Mouse (Mus musculus) hindlimb bud, embryonic 11.5 days (tissue): ENCODE results near the gene Rnd2.
"Not testable (repeated sequence)": the region's sequence is repeated elsewhere in the genome, so short reads cannot be mapped to it uniquely, and the experiment has no call there.

Source experiments
- DNase-seq: peaks from one replicate; pipeline ENCODE4 v3.0.0-alpha.2; 2012; ENCODE audit warnings: low read depth, low spot score; ENCODE audit errors: extremely low spot score

Gene Rnd2

DNA sequence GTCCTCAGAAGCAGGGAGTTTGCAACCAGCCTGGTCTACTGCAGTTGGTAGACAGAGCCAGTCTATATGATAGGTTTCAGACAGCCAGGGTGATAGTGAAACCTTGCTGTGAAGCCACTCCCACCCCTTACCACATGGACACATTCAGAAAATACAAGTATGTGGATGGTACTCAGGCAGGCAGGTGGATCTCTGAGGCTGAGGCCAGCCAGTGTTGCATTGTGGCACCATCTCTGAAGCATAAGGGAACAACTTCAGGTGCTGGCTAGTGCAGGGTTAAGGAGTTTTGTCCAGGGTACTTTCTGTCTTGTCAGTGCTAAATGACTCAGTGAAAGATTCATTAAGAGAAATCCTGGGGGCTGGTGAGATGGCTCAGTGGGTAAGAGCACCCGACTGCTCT lies 18.5 kb upstream of the Rnd2 start:
- no peak for DNase-seq

DNA sequence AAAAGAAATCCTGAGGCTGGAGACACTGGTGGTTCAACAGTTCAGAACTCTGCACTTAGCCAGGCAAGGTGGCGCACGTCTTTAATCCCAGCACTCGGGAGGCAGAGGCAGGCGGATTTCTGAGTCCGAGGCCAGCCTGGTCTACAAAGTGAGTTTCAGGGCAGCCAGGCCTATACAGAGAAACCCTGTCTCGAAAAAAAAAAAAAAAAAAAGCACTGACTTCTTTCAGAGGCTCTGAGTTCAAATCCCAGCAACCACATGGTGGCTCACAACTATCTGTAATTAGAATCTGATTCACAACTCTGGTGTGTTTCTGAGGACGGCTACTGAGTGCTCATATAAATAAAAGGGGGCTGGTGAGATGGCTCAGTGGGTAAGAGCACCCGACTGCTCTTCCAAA lies 17.9 kb upstream of the Rnd2 start:
- not testable (repeated sequence) for DNase-seq

DNA sequence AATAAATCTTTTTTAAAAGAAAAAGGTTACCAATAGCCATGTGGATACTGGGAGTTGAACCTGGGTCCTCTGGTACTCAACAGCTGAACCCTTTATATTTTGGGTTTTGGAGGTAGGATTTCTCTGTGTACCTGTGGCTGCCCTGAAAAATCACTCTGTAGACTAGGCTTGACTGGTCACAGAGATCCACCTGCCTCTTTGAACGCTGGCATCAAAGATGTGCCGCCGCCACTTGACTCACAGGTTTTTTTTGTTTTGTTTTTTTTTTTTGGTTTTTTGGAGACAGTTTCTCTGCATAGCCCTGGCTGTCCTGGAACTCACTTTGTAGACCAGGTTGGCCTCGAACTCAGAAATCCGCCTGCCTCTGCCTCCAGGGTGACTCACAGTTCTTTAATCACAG lies 17.0 kb upstream of the Rnd2 start:
- DNase-seq: no peak

DNA sequence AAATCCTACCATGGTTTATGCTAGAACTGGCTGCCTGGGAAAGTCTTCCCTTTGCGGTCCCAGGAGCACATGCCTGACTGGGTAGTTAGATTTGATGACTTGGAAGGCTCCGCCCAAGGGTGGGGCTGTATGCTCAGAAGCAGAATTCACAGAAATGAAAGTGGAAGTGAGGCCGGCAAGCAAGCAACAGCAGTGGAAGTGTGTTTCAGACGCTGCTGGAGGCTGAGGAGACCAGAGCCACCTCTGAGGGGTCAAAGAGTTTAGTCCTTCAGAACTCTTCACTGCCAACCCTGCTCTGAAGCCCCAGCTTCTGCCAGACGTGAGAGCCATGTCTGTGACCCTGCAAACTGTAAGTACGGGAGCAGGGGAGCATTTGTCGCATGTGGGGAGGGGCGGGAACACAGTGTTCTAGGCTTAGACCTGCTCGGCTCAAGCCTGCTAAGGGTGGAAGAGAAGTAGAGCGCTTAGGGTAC lies 16.5 kb upstream of the Rnd2 start, which contains the start of gene Ifi35:
Gene Ifi35, plus strand, starts transcription at position 134 of the 473 bp plus-strand sequence.
- DNase-seq: no peak

DNA sequence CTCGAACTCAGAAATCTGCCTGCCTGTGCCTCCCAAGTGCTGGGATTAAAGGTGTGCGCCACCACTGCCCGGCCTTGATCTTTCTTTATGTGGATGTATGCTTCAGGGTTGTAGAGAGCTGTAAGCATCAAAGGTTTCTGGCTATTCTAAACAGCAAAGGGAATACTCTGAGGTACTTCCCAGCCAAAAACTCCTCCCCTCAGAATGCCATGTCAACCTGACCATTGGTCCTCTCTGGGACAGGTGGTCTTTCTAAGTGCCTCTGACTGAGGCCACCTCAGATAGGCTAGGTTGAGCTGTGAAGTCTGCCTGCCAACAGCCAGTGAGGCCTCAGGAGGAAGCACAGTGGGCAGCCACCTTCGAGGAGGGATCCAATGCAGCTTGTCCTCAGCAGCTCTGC lies 15.9 kb upstream of the Rnd2 start:
- no peak for DNase-seq

DNA sequence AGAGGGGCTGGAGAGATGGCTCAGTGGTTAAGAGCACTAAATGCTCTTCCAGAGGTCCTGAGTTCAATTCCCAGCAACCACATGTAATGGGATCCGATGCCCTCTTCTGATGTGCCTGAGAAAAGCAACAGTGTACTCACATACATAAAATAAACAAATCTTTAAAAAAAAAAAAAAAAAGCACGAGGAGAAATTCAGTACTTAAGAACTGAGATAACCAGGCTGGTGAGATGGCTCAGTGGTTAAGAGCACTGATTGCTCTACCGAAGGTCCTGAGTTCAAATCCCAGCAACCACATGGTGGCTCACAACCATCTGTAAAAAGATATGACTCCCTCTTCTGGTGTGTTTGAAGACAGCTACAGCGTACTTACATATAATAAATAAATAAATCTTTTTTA lies 15.2 kb upstream of the Rnd2 start:
- DNase-seq: not testable (repeated sequence)

DNA sequence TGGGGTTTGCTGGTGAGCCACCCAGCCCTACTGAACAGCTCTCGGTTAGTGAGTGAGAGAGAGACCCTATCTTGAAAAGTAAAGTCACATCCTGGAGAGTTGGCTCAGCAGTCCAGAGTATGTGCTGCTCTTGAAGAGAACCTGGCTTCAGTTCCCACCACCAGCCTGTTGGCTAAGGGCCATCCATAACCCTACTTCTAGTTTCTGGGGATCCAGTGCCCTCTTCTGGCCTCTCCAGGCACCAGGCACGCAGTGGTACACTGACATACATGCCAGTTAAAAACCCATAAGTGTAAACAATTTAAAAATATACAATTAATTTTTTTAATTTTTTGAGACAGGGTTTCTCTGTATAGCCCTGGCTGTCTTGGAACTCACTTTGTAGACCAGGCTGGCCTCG lies 14.4 kb upstream of the Rnd2 start:
- DNase-seq: no peak

DNA sequence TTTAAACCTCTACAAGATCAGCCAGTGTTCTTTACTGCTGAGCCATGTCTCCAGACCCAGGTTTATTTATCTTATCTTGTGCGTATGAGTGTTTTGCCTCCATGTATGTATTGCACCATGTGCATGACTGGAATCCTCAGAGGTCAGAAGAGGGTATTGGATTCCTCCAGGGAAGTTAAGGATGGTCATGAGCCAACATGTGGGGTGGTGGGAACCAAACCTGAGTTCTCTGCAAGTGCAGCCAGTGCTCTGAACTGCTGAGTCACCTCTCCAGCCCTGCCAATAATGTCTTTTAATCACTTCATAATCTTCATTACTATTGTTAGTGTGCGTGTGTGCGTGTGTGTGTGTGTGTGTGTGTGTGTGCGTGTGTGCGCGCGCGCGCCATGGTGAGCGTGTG lies 13.3 kb upstream of the Rnd2 start:
- DNase-seq: no peak

DNA sequence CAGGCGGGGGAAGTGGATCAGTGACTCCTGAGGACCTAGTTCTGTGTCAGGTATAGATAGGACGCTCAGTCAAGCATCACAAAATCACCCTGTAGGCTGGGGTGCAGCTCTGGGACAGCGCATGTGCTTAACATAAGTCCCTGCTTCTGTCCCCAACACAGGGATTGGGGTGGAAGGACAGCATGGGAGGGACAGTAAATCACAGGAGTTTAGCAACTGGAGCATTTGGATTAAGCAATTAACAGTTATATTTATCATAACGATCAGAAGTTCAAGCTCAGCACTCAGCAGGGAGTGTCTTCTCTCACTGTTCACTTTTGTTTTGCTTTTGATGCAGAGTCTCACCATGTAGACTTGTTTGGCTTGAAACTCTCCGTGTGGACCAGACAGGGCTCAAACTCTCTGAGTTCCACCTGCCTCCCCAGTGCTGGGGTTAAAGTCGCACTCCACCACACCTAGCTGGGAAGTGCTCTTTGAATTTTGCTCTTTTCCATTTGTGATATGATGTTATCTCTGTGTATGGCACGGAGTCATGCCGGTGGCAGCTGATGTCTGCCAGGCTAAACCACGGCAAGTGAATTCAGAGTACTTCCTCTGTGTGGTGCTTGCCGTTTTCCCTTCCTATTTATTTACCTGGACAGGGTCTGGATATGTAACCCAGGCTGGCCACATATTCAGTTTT lies 12.6 kb upstream of the Rnd2 start:
- no peak for DNase-seq

DNA sequence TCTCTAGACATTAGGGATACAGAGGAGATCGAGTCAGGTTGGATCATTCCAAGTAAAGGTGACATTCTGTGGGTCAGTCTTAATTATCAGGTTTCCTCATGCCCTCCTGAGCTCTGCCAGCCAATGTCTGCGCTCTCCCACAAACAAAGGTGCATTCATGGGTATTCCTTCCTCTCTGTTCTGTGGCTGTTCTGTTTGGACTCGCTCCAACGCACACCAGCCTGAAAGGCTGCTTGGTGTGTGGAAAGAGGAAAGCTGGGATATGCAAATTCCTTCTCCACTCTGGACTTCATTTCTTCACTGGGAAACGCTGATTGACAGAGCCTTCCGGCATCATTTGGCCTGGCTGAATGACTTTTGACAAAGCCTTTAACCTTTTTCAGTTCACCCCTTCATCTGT lies 10.1 kb upstream of the Rnd2 start:
- DNase-seq: no peak

DNA sequence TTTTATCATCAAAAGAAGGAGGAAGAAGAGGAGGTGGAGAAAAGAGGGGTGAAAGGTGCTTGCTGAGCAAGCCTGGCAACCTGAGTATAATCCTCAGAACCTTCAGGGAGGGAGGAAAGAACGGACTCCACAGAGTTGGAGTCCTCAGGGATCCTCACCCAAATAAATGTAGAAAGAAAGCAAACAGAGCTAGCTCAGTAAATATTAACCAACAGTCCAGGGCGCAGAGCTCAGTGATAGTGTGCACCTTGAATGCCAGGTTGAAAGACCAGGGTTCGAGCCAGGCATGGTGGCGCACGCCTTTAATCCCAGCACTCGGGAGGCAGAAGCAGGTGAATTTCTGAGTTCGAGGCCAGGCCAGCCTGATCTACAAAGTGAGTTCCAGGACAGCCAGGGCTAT lies 9.2 kb upstream of the Rnd2 start:
- DNase-seq: no peak

DNA sequence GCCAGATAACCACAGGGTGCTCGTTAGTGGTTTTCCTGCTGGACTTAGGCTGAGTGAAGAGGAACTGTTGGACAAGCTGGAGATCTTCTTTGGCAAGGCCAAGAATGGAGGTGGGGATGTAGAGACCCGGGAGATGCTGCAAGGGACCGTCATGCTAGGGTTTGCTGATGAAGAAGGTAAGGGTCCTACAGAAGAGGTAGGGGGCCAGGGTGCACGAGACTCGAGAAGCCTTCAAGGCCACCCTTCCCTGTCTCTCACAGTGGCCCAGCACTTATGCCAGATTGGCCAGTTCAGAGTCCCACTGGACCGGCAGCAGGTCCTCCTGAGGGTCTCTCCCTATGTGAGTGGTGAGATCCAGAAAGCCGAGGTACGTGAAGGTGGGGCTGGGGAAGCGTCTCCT lies 7.2 kb upstream of the Rnd2 start:
- no peak for DNase-seq

DNA sequence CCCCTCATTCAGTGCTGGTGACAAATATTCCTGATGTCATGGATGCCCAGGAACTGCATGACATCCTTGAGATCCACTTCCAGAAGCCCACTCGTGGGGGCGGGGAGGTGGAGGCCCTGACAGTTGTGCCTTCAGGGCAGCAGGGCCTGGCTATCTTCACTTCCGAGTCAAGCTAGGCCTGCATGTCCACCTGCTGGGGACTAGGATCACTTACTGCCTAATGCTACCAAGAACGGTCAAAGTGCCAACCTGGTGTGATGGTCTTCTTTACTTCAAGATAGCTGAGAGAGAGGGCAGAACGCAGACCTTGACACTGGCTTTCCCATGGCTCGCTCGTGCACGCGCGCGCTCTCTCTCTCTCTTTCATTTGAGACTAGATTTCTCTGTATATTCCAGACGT lies 6.6 kb upstream of the Rnd2 start:
- DNase-seq: no peak

DNA sequence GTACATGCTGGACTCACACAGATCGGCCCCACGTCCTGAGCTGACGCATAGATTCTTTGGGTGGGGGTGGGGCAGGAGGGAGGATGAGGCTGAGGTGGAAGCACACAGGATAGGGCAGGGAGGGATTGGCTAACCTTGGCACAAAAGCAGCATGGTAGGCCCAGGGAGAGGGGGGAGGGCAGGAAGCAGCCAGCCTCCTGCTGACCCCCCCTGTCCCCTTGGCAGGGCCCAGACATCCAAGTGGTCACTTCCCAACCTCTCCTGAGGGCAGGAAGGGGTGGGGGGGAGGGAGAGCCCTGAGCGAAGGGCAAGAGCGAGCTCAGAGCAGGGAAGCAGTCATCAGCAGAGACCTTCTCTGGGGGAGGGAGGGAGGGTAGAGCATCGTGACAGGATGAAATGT lies 5.1 kb upstream of the Rnd2 start:
- DNase-seq: no peak

DNA sequence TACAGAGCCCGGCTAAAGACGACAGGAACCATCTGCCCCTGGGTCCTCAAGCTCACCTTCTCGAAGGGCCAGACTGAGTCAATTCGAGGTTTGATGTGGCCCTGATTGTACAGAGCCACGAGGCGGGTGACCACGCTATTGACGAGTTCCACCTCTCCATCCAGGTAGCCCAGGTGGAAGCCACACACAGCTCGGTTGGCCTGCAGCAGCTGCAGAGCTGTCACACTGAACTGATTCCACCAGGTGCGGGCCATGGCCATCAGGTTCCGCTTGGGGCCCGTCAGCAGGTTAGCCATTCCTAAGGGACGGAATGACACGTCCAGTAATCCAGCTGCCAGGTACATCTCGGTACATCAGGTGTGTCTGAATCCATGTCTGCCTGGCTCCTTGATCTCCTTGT lies 4.5 kb upstream of the Rnd2 start:
- DNase-seq: no peak

DNA sequence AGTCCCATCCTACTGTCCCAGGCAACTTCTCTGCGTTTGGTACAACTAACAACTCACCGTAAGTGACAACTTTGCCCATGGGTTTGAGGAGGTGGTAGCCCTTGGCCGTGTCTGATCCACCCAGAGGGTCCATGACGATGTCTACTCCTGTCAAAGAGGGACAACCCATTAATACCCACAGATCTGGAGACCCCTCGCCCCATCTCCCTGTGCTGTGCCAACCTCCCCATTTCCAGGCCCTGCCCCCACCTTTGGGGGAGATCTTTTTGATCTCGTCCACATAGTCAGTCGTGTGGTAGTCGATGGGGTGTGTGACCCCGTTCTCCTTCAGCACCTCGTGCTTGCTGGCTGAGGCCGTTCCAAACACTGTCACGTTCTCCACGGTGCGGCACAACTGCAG lies 2.7 kb upstream of the Rnd2 start:
- no peak for DNase-seq

DNA sequence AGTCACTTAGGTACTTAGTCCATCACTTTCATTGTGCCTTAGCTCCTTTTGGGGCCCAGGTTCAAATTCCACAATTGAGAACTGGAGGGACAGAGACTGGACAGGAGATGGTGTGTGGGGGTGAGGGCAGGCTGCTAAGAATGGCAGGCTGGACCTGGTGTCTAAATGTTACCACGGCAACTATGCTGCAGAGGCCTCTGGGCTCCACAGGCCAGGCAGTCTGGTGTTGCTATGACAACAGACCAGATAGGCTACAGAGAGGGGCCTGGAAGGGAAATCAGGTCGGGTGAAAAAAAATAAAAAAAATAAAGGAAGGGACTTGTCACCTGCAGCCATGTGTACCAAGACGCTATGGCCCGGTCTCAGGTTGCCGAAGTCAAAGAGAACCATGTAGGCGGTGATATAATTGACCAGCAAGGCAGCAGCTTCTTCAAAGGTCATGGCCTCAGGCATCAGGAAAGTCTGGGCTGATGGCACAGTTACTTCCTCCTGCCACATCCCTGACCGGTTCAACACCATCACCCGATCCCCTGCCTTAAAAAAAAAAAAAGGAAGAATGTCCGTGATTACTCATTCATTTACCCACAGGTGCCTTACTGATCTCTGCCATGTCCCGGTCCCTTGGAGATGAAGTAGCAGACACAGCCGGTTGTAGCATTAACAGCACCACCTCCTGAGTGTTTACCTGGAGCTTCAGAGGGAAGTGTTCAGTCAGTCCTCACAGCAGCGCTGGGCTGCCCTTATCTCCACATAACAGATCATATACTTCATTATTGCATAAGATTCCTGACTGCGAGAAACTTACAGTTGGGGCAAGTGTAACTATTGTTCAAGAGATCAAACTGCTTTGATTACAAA lies 2.0 kb upstream of the Rnd2 start:
- no peak for DNase-seq

DNA sequence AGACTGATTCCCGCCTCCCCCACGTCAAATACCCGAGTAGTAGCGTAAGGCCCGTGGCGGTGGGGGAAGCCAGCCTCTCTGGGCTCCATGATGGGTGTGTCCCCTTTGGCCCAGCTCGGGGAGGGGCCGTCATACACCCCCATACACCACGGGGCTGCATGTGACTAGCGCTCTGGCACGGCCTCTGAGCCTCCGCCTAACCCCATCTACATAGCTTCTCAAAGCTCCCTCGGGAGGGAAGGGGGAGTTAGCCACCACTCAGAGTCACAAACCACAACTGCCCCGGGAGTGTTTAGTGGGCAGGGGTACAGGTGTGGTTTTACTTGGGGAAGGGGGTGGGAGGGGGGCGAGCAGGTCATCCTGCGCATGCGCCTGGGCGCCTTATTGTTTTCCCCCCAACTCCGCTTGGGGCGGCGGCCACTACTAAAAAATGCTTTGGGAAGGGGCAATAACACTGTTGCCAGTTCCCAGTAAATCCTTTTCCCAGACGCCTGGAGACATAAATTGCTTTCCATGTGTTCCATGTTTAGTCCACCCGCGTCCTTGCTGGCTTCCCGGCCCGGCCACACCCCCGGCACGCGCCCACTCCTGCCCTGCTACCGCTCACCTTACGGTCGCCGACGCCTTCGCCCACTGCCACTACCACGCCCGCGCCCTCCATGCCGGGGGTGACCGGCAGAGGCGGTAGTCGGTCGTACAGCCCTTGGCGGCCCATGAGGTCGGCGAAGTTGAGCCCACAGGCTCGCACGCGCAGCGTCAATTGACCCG lies 486 bp downstream of the Rnd2 start:
- no peak for DNase-seq

DNA sequence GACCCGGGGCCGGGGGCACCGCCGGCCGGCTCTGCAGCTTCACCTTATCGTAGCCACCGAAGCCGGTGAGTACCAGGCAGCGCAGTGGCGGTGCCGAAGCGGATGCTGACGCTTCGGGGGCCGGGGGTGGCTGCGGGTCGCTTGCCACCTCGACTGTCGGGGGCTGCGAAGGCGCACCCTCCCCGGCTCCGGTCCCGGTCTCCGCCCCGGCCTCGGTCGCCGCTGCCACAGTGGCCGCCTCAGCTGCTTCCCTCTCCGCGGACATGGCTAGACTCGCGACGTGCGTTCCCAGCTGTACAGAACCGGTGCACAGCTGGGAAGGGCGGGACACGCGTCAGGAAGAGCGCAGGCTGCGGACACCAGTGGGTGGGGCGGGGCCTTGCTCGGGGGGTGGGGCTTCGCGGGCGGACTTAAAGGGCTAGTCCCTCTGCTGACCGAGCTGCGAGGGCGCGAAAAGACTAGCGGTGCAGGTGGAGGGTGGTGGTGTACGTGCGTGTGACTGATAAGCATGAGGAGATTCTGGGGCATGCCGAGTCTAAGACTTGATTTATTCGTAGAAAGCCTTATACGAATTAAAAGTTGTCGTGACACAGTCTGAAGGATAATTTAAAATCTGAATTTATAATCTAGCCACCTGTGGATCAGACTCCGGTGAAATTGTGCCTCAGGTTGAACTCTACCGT lies 1.2 kb downstream of the Rnd2 start, which contains the start of gene Vat1:
Gene Vat1, minus strand, starts transcription at position 362 of the 683 bp plus-strand sequence.
- no peak for DNase-seq

DNA sequence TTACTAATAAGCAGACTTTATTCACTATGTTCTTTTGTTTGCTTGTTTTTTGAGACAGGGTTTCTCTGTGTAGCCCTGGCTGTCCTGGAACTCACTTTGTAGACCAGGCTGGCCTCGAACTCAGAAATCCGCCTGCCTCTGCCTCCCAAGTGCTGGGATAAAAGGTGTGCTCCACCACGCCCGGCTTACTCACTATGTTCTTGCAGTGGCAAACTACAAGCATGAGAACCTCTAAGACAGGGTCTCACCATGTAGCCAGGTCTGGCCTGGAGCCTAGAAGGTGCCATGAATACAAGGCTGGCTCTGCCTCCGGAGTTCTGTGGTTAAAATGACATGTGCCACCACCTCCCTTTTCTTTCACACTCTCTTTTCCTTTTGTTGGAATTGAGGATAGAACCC lies 1.8 kb downstream of the Rnd2 start:
- not testable (repeated sequence) for DNase-seq
